Mouse (Mus musculus): Measurements from ENCODE around the gene Igf1r.
A peak's percentile ranks its signal among the peaks of the same experiment; 100 is the strongest.

Igf1r gene

GRCm38 (mm10) chr7:68085870-68086341 lies 133.3 kb downstream of the Igf1r start:
- DNase-seq (ENCODE audit: low read depth), result peak; percentile 30

- no peak for DNase-seq (ENCODE audit: low read depth)
These were observed 134.9 kb downstream of the Igf1r start for GRCm38 (mm10) chr7:68087496-68087895.

- no peak for DNase-seq (ENCODE audit: low read depth)
These were observed 136.2 kb downstream of the Igf1r start for GRCm38 (mm10) chr7:68088825-68089224.

DNA sequence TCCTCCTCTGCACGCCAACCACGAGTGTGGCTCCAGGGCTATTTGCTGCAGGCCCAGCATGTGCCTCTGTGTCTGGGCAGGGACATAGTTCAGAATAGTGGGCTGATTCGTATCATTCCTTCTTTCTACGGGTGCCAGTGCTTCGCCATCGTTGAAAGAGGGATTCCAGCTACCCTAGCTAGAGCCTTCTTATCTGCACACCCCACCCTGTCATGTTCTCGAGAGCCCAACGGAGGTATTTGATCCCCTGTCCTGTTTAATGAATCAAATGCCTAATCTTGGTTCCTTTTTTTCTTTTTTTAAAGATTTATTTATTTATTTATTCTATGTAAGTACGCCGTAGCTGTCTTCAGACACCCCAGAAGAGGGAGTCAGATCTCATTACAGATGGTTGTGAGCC lies 137.1 kb downstream of the Igf1r start:
- DNase-seq (ENCODE audit: low read depth), result no peak

DNA sequence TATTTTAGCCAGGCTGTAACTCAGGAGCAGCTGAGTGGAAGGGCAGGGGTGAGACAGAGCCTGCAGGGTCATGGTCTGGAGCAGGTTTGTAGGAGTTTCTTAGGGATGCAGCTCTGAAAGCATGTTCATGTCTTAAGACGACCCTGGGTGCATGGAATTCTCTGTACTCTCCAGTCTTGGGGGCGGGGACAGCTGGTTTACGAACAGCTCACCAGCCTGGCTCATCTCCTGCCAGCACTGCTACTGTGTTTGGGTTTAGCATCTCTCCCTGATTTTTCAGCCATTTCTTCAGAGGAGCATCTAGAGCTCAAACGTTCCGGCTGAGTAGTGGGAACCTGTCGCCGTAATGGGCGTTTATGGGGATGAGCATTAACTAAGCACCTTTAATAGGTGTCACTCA lies 137.9 kb downstream of the Igf1r start:
- no peak for DNase-seq (ENCODE audit: low read depth)

DNA sequence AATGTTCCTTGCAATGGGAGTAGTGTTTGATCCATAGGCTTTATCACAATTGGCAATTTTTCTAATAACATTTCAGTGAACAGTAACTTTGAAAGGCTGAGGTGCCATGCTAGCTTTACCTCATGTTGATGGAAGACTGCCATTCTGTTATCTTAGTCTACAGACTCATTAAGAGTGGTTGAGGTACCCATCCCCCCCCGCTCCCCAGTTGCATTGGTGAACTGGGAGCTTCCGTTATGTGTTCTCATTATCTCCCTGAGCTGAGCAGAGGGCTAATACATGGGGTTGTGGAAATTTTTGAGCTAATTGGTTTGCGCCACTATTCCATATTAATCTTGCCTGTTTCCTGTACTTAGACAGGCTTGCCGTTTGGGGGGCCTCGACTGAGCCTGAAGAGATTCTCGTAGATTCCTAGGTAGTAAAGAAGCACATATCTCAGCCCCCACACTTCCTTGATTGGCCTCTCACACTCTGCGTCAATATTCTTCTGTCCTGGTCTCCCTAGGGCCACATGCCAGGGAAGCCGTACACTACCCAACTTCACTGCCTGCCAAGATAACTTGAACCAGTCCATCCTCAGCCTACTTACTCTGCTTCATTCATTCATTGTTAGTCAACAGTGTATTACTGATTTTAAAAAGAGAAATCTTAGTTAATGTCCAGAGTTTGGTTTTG lies 139.8 kb downstream of the Igf1r start:
- DNase-seq (ENCODE audit: low read depth), result no peak

DNA sequence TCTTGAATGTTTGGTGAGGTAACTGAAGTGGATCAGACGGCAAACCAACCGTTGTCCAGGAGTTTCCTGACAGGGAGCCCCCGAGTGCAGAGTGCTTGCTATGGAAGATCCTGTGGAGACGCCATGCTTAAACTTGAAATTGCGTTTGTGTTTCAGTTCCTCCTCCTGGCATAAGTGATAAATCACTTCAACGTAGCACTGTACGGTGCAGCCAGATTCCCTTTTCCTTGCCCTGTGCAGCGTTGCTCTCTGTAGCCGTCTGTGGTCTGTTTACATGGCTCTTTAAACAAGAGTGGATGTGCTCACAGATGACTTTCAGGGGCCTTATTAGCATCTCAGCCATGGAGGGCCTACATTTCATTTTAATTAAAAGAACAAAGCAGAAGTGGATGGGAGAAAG lies 141.2 kb downstream of the Igf1r start:
- DNase-seq (ENCODE audit: low read depth), result no peak

GRCm38 (mm10) chr7:68095574-68095973 lies 142.9 kb downstream of the Igf1r start:
- no peak for DNase-seq (ENCODE audit: low read depth)

- no peak for DNase-seq (ENCODE audit: low read depth)
These were observed 143.8 kb downstream of the Igf1r start for GRCm38 (mm10) chr7:68096411-68096810.

- no peak for DNase-seq (ENCODE audit: low read depth)
These were observed 144.6 kb downstream of the Igf1r start for GRCm38 (mm10) chr7:68097081-68097836.

GRCm38 (mm10) chr7:68098098-68098497 lies 145.5 kb downstream of the Igf1r start:
- no peak for DNase-seq (ENCODE audit: low read depth)

DNA sequence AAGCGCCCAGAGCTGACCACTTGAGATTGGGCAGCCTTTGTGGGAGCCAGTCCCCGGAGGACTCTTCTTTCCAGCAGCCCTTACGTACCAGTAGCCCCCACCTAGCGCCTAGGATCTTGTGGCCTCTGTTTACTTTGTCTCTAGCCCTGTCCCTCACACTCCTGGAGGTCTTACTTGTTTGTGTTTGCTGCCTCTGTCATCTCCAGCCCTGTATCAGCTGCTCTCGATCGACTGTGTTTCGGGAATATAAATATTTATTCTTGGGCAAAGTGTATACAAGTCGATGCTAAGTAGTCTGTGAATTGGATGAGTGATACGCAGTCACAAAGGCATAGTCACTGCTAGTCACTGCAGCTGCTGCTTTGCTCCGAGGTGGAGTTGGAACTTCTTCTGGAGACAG lies 147.8 kb downstream of the Igf1r start:
- no peak for DNase-seq (ENCODE audit: low read depth)

- DNase-seq (ENCODE audit: low read depth), result peak; percentile 78
These were observed 150.0 kb downstream of the Igf1r start for GRCm38 (mm10) chr7:68102456-68103177.

DNA sequence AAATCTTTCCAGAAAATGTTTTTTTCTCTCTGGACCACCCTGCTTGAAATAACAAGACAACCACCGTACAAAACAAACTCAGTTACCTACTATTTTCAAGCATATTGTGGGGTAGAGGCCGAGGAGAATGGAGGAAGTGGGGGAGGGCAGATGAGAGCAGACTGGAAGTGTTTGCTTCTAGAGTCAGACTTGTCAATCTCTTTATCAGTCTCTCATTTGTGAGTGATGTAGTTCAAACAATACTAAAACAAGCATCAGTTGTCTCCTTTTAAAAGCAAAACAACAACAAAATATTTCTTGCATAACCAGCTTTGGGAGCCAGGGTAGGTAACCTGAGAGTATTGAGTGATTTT lies 150.5 kb downstream of the Igf1r start:
- DNase-seq (ENCODE audit: low read depth), result no peak

DNA sequence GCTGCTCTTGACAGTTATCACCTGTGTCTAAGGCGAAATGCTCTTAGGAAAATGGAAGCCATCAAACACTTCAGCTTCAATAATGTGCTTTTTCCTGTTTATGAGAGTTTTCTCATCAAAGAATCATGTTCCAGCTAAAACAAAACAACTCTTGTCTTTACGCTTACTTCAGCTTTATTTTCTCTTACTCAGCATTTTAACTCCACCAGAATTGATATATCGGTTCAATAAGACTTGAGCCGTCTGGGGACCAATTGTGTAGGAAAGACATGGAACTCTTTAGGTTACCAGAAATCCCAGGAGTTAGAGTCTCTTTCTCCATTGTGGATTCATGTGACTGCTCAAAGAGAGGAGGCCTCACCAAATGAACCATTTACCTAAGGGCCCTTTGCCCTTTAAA lies 158.9 kb downstream of the Igf1r start:
- no peak for DNase-seq (ENCODE audit: low read depth)

DNA sequence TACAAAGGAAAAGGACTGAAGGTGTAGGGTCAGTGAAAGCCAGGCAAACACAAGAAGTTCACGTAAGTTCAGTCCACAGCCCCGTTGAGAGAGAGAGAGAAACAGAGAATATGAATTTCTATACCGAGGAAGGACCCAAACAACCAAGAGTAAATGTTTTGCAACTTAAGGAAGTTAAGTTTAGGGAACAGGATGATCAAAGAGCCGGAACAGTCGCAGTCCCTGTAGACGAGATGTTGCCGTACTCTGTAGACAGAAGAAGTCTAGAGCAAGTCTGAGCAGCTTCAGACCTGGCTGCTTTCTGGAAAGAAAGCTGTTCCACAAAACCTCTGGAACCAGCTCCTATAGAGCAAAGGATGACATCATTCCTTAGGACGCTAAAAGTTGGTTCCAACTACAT lies 160.0 kb downstream of the Igf1r start:
- DNase-seq (ENCODE audit: low read depth), result no peak

DNA sequence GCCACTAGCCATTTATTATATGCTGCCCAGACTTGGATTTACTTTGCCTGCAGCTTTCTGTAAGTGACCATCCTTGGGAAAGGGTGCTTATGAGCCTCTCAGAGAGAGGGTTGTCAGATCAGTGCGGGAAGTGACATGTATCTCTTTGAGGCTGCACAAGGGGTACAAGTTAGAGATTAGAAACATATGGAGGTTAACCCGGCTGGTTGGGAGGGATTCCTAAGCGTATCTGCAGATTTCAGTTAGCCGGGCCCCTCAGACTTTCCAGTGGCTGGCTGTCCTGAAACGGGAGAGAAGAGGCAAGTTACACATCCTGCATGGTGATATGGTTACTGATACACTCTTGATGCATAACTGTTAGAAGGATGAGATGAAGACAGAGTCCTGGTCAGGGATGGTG lies 161.7 kb downstream of the Igf1r start:
- no peak for DNase-seq (ENCODE audit: low read depth)

- DNase-seq (ENCODE audit: low read depth), result no peak
These were observed 162.5 kb downstream of the Igf1r start for GRCm38 (mm10) chr7:68114983-68115715.

DNA sequence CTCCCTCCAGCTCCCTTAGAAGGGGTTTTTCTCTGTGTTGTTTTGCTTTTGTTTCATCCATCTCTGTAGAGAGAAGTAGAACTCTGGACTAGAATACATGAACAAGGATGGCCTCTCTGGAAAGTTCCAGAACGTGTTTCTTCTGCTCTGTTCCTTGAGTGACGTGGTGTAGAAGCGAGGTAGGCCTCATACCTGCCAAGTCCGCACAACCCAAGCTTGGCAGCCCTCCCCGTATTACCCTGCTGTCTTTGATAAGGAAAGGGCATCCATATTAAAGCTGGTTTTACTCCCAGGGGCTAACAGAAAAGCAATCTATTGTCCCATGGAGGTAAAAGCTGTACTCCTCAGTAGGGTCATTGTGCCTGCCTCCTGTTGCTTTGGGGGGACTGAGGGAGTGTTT lies 164.9 kb downstream of the Igf1r start:
- no peak for DNase-seq (ENCODE audit: low read depth)

GRCm38 (mm10) chr7:68117981-68118380 lies 165.4 kb downstream of the Igf1r start:
- no peak for DNase-seq (ENCODE audit: low read depth)

DNA sequence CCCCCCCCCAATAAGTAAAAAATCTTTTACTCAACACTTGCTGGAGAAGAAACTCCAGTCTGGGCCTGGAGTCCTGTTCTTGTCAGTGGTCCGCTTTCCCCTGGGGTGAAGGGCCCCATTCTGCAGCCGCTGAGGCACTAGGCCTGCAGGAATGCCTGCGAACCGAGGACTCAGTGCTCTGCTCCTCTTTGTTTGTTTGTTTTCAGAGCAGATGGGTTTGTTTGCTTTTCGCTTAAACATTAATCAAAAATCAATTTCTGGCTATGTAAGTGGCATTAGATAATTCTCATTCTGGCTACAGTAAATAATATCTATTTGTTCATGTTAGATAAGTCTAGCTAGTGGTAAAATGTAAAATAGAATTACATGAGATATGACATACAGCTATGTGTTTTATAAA lies 167.0 kb downstream of the Igf1r start:
- no peak for DNase-seq (ENCODE audit: low read depth)

GRCm38 (mm10) chr7:68122418-68122817 lies 169.8 kb downstream of the Igf1r start:
- no peak for DNase-seq (ENCODE audit: low read depth)

All from naive thymus-derived CD4-positive, alpha-beta T cell, adult 2 months (primary cell).